Mouse (Mus musculus) spleen, adult 18-20 months (tissue): ENCODE data around the gene Snap25.

Experiments
- DNase-seq, 2 experiments: peaks; one replicate each; pipeline ENCODE4 v3.0.0; 2022; ENCODE audit warnings: mixed read lengths in 2 of 2

Gene Snap25

DNA sequence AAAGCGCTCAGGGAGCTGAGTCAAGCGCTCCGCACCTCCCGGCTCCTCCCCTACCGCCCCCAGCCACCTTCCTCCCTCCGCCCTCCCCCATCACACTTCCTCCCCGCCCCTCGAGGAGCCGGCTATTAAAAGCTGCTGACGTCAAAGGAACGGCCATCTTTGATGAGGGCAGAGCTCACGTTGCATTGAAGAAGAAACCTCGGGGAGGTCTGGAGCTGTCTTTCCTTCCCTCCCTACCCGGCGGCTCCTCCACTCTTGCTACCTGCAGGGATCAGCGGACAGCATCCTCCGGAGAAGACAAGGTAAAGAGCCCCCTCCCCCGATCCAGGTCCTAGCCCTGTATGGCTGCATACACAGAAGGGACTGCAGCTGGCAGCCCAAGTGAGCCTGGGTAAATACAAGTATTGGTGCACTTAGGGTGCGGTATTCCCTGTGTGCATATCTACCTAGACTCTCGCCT is at the start of gene Snap25:
Gene Snap25 (plus strand): TSS at position 155 of the 460 bp plus-strand sequence.
- DNase-seq, result no peak

DNA sequence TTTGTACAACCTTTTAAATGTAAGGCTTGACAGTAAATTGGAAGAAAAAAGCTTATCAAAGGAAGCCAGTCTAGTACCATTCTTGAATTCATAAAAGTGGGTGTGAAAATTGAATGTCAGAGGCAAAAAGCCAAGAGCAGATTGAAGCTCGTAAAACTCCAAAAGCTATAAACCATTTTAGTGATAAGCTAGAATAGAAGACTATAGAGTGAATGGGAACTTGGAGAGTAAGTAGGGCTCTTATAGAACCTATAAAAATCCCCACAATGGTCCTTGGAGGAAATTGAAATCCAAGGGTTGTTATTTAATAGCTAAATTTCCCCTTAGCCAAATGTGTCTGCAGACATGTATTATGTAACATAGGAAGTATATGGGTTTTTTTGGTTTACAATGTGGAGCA is 46.3 kb upstream of the Snap25 start:
- no peak for DNase-seq

- DNase-seq, result no peak
Measured at GRCm38 (mm10) chr2:136669183-136669582, 44.1 kb upstream of the Snap25 start.

GRCm38 (mm10) chr2:136669665-136670064 is 43.6 kb upstream of the Snap25 start:
- DNase-seq, result no peak

DNA sequence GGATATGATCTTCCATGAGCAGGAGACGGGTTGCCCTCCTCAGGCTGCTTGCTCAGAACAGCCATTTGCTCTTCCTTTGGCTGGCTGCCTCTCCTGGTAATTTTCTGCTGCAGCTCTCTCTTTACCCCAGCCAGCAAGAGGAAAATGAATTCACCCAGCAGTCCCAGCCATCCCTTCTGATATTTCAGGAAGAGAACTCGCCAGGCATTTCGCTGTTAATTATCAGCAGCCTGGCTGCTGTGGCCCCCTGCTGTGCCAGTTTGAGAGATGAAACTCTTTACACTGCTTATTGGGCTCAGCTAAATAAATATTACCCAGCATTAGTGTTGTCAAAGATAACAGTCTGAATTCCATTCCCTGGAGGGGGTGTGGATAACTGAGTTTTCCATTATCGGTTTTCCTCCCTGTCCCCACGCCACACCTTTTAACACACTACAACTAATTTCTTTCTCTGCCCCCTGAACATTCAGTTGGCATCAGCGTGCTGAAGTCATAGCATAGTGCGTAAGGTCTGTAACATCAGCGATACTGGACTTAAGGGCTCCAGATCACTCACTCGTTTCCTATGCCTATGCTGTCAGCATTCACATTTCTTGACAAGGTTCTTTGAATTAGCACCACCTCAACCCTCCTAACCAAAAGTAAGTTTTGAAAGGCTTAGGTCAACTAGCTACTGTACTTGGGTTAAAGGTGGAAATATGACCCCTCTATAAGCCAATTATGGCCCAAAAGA is 42.5 kb upstream of the Snap25 start:
- no peak for DNase-seq

- no peak for DNase-seq
Measured at GRCm38 (mm10) chr2:136674077-136674757, 39.0 kb upstream of the Snap25 start.

DNA sequence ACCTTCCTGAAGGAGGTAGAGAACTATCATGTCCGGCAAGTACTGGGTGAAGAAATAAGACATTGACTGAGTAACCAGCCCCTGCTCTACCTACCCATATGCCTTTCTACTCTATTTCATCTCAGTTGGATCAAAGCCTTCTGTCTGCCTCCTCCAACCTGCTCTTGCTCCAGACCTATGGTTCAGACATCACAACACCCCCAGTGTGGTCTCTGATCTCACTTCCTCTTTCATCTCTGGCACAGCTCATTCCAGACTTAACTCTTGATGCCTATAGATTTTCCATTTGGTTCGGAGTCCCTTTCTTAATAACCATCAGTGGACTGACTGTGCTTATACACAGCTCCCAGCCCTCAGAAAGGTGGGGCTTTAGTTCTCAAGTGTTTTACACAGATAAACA is 37.1 kb upstream of the Snap25 start:
- no peak for DNase-seq

DNA sequence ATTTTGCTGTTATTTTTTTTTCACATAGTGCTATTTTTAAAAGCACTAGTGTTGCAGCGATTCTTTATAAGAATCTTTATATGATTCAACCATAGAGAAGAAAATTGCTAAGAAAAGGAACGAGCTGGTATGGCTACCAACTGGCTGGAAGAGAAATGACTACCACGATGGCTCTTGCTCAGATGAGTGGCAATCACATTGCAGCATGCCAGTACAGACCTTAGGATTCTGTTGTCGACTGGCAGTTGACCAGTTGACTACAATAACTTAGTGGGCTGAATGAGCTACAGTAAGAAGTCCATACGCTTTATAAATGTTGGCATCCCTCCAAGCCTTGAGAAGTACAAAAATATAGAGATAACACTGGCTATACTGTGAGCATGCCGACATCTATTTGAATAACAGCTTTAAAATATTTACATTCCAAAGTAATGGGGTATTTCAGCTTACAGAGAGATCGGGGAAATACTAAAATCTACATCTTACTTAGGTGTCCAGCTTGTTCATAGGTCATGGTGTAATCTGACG is 36.3 kb upstream of the Snap25 start:
- no peak for DNase-seq

DNA sequence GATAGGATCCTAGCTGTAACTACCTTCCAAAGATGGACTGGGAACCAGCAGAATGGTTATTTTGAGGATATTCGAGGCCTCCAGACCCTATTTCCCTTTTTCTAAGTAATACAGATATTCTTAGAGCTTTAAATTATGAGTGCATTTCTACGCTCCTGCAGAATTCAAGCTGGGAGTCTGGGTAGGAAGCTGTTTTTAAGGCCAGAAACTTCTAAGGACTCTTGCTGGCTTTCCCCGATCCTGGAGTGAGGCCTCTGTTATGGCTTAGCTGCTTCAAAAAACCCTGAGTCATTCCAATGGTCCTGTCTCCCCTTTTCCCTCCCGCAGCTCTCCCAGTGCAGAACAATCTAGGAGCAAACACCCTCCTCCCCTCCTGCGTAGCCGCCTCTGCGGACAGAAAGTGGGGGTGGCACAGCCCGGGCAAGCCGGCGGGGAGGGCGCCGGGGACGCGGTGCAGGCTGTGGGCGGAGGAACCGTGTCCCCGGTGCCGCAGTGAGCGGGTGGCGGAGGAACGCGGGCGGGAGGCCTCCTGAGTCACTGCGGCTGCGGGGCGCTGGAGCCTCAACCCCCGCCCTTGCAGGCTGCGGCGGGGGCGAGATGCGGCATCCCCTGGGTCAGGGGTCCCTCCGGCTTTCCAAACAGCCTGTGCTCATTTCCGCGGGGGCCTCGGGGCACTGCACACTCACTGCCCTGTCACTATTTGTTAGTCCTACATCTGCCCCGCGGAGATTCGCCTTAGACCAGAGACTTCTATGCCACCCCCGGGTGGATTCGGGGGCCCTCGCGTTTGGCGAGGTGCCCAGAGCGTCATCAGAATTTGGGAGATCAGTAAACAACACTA is 34.7 kb upstream of the Snap25 start:
- peak; percentile 9 to 11 for DNase-seq

GRCm38 (mm10) chr2:136679280-136680221 is 33.7 kb upstream of the Snap25 start:
- peak in 1 of 2 experiments; percentile 2 for DNase-seq

DNA sequence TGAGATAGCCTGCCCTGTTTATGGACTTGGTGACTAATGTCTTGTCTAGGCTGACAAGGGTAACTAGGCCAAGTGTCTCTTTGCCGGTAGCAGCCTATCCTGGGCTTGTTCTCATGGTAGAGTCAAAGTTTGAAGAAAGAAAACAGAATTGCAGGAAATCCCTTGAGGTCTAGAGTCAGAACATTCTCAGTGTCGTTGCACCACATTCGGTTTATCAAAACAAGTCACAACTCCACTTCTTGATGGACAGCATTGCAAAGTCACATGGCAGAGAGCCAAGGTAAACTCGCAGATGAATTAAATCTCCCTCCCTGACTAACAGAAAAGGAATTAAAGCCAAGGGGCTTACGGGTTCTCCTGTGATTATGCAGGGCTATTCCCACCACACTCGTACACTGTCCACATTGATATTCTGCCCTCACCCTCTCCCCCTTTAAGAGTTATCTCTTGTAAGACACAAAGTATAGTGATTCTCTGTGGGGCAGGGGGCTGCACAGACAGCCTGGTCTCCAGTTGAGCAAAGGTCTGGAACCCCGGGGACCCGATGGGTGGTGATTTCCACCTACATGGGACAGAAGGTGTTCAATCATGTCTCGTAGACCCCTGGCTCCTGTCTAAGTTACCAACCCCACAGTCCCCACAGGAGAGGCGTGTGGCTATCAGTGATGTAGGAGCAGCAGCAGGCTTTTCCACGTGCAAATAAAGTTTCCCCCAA is 30.9 kb upstream of the Snap25 start:
- no peak for DNase-seq

DNA sequence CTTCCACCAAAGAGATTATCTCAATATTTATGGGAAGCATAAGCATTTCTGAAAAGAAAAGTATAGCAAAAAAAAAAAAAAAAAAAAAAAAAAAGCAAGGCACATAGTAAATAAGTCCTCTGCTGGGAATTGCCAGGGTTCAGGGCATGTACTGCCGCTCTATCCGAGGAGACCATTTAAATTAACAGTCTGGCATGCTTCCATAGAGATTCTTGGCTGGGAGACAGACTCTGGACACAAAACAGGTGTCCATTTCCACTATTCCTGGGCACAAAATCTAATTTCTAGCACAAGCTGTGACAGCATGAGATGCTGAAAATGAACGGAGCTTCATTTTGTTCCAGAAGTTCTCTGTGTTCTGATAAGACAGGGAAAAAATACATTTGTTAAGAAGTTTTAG is 27.1 kb upstream of the Snap25 start:
- DNase-seq, result no peak

DNA sequence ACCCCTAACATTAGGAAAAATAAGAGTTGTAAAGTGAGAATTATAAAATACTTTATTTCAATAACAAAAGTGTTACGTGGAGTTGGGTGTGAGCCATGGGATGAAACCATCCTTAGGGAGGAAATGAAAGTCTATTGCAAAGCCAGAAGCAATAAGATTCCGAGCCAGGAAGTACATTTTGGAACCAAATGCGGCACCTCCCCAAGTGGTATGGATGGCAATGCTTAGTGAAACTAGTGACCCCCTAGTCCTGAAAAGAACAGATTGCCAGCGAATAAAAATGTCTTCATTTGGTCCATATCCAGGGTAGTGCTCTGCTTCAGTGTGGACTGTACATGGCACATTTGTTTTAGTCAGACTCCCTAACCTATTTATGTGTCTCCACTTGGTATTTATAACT is 25.9 kb upstream of the Snap25 start:
- no peak for DNase-seq

- no peak for DNase-seq
Measured at GRCm38 (mm10) chr2:136689476-136689875, 23.8 kb upstream of the Snap25 start.

DNA sequence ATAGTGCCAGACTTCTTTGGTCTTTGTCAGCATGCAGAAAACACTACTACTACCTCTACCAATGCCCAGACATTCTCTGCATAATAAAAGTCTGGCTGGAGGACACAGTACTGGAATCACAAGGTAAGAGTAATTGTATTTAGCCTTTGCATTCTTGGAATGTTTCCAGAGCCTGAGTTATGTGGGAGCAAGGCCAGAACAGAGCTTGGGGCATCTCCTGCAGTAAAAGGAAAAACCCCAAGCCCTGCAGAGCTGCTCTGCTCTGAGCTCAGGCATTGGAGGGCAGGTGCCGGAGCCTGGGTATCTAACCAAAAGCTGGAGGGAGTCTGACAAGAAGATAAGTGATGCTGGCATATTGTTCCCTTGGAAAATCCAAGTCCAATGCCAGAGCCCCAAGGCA is 21.6 kb upstream of the Snap25 start:
- DNase-seq, result no peak

- DNase-seq, result no peak
Measured at GRCm38 (mm10) chr2:136699429-136700227, 13.6 kb upstream of the Snap25 start.

GRCm38 (mm10) chr2:136703376-136703775 is 9.9 kb upstream of the Snap25 start:
- DNase-seq, result no peak

DNA sequence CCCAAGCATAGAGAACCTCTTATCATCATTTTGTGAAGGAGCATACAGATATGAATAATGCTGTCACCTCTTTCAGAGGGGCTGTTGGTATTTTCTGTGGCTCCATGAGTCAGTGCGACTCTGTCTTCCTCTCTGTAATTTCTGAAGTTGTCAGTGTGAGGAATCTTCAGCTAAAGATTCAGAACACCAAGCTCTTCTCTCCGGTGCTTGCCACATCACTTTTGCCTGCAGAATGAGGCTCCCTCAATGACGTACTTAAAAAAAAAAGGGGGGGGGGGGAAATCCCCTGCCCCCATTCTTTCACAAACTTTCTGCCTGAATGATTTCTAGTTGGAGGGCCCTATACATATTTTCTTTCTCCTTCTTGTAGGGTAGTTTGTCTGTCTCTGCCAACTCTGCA is 2.1 kb upstream of the Snap25 start:
- no peak for DNase-seq

- DNase-seq, result no peak
Measured at GRCm38 (mm10) chr2:136711746-136712440, 1.4 kb upstream of the Snap25 start.
